Mouse (Mus musculus): ENCODE measurements at regions not wholly inside any gene's neighbourhood (a gene's known extent, or its start where the extent isn't known, plus 50 kb on each side); places are given as distances from the start of the nearest gene placed in this dataset.

GRCm38 (mm10) chr7:71098276-71098675, 253.0 kb downstream of the Gm10295 start:
- TF ChIP-seq CTCF (IDR thresholded peaks at IDR 0.05; ENCODE audit: low read depth) (no peak), EP300 (IDR thresholded peaks at IDR 0.05; ENCODE audit: low read depth) (no peak)

All from heart, postnatal 0 days (tissue).